Mouse (Mus musculus) right cerebral cortex, postnatal 10 days (tissue): ENCODE results near the gene Wdr31.
"Not testable (repeated sequence)": the region's sequence is repeated elsewhere in the genome, so short reads cannot be mapped to it uniquely, and the experiment has no call there.

Experiments used
- DNase-seq, 2 experiments: peaks; one replicate each; pipeline ENCODE4 v3.0.0; 2021; ENCODE audit warnings: low spot score in 2 of 2

The Wdr31 gene

GRCm38 (mm10) chr4:62495946-62496345 is 25.2 kb upstream of the Wdr31 start:
- no peak for DNase-seq

- no peak for DNase-seq
Observed at GRCm38 (mm10) chr4:62494230-62494629, 23.5 kb upstream of the Wdr31 start.

- peak; percentile 68 to 69 for DNase-seq
Observed at GRCm38 (mm10) chr4:62492682-62493081, 22.0 kb upstream of the Wdr31 start.

GRCm38 (mm10) chr4:62487914-62488313 is 17.2 kb upstream of the Wdr31 start:
- no peak for DNase-seq

- DNase-seq, result no peak
Observed at GRCm38 (mm10) chr4:62487172-62487571, 16.5 kb upstream of the Wdr31 start.

GRCm38 (mm10) chr4:62486162-62486696 is 15.5 kb upstream of the Wdr31 start:
- no peak for DNase-seq

- no peak for DNase-seq
Observed at GRCm38 (mm10) chr4:62485450-62486161, 14.9 kb upstream of the Wdr31 start.

GRCm38 (mm10) chr4:62484928-62485327 is 14.2 kb upstream of the Wdr31 start:
- no peak for DNase-seq

GRCm38 (mm10) chr4:62480709-62481605 is 10.3 kb upstream of the Wdr31 start:
- DNase-seq, result no peak

GRCm38 (mm10) chr4:62479937-62480708 is 9.4 kb upstream of the Wdr31 start, which contains the start of gene Bspry:
Bspry (plus strand) TSS chr4:62480053.
- no peak for DNase-seq

- DNase-seq, result not testable (repeated sequence)
Observed at GRCm38 (mm10) chr4:62479593-62479936, 8.9 kb upstream of the Wdr31 start.

- no peak for DNase-seq
Observed at GRCm38 (mm10) chr4:62477542-62478244, 7.0 kb upstream of the Wdr31 start.

GRCm38 (mm10) chr4:62475793-62476192 is 5.1 kb upstream of the Wdr31 start:
- no peak for DNase-seq

- no peak for DNase-seq
Observed at GRCm38 (mm10) chr4:62475131-62475530, 4.4 kb upstream of the Wdr31 start.

- no peak for DNase-seq
Observed at GRCm38 (mm10) chr4:62472071-62472470, 1.4 kb upstream of the Wdr31 start.

GRCm38 (mm10) chr4:62468158-62468557 is 2.5 kb downstream of the Wdr31 start:
- no peak for DNase-seq

GRCm38 (mm10) chr4:62463124-62463523 is 7.6 kb downstream of the Wdr31 start:
- DNase-seq, result no peak

- no peak for DNase-seq
Observed at GRCm38 (mm10) chr4:62460348-62460747, 10.3 kb downstream of the Wdr31 start.

- DNase-seq, result peak; percentile 67 to 82
Observed at GRCm38 (mm10) chr4:62459081-62459480, 11.6 kb downstream of the Wdr31 start.

GRCm38 (mm10) chr4:62454995-62455394 is 15.7 kb downstream of the Wdr31 start:
- peak in 1 of 2 experiments; percentile 41 for DNase-seq

- DNase-seq, result no peak
Observed at GRCm38 (mm10) chr4:62440986-62441385, 29.7 kb downstream of the Wdr31 start.
